In the genomic region with DNA sequence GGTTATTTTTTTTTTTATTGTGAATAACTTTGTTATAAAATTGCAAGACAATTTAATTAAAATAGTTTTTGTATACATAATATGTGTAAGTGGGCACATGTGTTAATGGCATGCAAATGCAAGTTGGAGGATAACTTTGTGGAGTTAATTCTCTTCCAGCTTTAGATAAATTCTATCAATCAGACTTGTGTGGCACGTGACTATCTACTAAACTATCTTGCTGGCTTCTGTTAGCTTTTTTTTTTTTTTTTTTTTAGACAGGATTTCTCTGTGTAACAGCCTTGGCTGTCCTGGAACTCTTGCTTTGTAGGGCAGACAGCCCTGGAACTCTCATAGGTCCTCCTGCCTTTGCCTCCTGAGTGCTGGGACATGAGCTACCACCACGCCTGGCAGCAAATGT, we compare ENCODE assay signal across 43 mouse cellular contexts. TPM values are rescaled to one million over a fixed set of nuclear protein-coding genes. Genes with fewer than 3 reads are reported as not detected.
"Had no signal": no experiment of that assay in that cellular context is flagged by ENCODE, and none has a peak within 500 bp of the region (broad histone marks: within the 10 kb centered on the region; RNA-seq: fewer than 3 reads in every experiment).

No protein-coding gene starts in this region.

- H3K9me3 ChIP-seq: limb, embryonic 10.5 days; limb, embryonic 12.5 days; limb, embryonic 13.5 days; limb, embryonic 15.5 days; liver, embryonic 12.5 days; liver, embryonic 13.5 days; liver, embryonic 15.5 days; lung, embryonic 15.5 days; megakaryocyte, embryonic 14.5 days; midbrain, embryonic 10.5 days; midbrain, embryonic 12.5 days; midbrain, embryonic 13.5 days; midbrain, embryonic 15.5 days; neural tube, embryonic 12.5 days; neural tube, embryonic 13.5 days had no signal

- H3K36me3 ChIP-seq: limb, embryonic 10.5 days; limb, embryonic 12.5 days; limb, embryonic 13.5 days; limb, embryonic 15.5 days; liver, embryonic 12.5 days; liver, embryonic 13.5 days; liver, embryonic 15.5 days; lung, embryonic 15.5 days; midbrain, embryonic 10.5 days; midbrain, embryonic 12.5 days; midbrain, embryonic 13.5 days; midbrain, embryonic 15.5 days; neural tube, embryonic 12.5 days; neural tube, embryonic 13.5 days had no signal

- H3K27ac ChIP-seq: limb, embryonic 10.5 days; limb, embryonic 12.5 days; limb, embryonic 13.5 days; limb, embryonic 15.5 days; liver, embryonic 12.5 days; liver, embryonic 13.5 days; liver, embryonic 14.5 days; liver, embryonic 15.5 days; lung, embryonic 15.5 days; macrophage; midbrain, embryonic 10.5 days; midbrain, embryonic 12.5 days; midbrain, embryonic 13.5 days; midbrain, embryonic 15.5 days; neural tube, embryonic 12.5 days; neural tube, embryonic 13.5 days had no signal

- H3K4me3 ChIP-seq: limb, embryonic 10.5 days; limb, embryonic 12.5 days; limb, embryonic 13.5 days; limb, embryonic 15.5 days; liver, embryonic 12.5 days; liver, embryonic 13.5 days; liver, embryonic 15.5 days; lung, embryonic 15.5 days; megakaryocyte, embryonic 14.5 days; midbrain, embryonic 10.5 days; midbrain, embryonic 12.5 days; midbrain, embryonic 13.5 days; midbrain, embryonic 15.5 days; myocyte; neural tube, embryonic 12.5 days; neural tube, embryonic 13.5 days had no signal

- H3K27me3 ChIP-seq: limb, embryonic 12.5 days; limb, embryonic 13.5 days; limb, embryonic 15.5 days; lung, embryonic 15.5 days; midbrain, embryonic 12.5 days; midbrain, embryonic 13.5 days; midbrain, embryonic 15.5 days; neural tube, embryonic 12.5 days; neural tube, embryonic 13.5 days had no signal

- ATAC-seq: liver, embryonic 12.5 days; liver, postnatal 0 days; lung, postnatal 0 days; midbrain, embryonic 13.5 days; midbrain, embryonic 15.5 days; midbrain, embryonic 16.5 days had no signal

- H3K4me2 ChIP-seq: limb, embryonic 12.5 days; limb, embryonic 13.5 days; limb, embryonic 15.5 days; liver, embryonic 11.5 days; liver, embryonic 12.5 days; liver, embryonic 13.5 days; liver, embryonic 15.5 days; lung, embryonic 14.5 days; lung, embryonic 15.5 days; midbrain, embryonic 12.5 days; midbrain, embryonic 13.5 days; midbrain, embryonic 15.5 days; neural tube, embryonic 12.5 days; neural tube, embryonic 13.5 days had no signal

- H3K4me1 ChIP-seq: limb, embryonic 10.5 days; limb, embryonic 12.5 days; limb, embryonic 13.5 days; limb, embryonic 15.5 days; liver, embryonic 12.5 days; liver, embryonic 13.5 days; liver, embryonic 15.5 days; lung, embryonic 15.5 days; midbrain, embryonic 12.5 days; midbrain, embryonic 13.5 days; midbrain, embryonic 15.5 days; neural tube, embryonic 12.5 days; neural tube, embryonic 13.5 days had no signal

- H3K9ac ChIP-seq: limb, embryonic 12.5 days; limb, embryonic 13.5 days; limb, embryonic 15.5 days; liver, embryonic 12.5 days; liver, embryonic 13.5 days; liver, embryonic 14.5 days; liver, embryonic 15.5 days; liver, postnatal 0 days; lung, embryonic 14.5 days; lung, embryonic 15.5 days; midbrain, embryonic 12.5 days; midbrain, embryonic 13.5 days; midbrain, embryonic 15.5 days; neural tube, embryonic 12.5 days; neural tube, embryonic 13.5 days had no signal

- DNase-seq: left cerebral cortex, postnatal 4 days; liver; liver, embryonic 13.5 days; liver, postnatal 0 days; lung, adult 18-20 months; lung, adult 2 months; lung, embryonic 14.5 days; lung, postnatal 10 days; lung, postnatal 14 days; lung, postnatal 36 days; lung, postnatal 4 days; midbrain, embryonic 14.5 days had no signal

RNA-seq across cellular contexts. Expression of a gene that starts 4.9 kb away (rescaled TPM):
- total RNA-seq: left cerebral cortex, postnatal 10 days; left cerebral cortex, postnatal 14 days; left cerebral cortex, postnatal 25 days; left cerebral cortex, postnatal 36 days; left cerebral cortex, postnatal 4 days; megakaryocyte progenitor cell, adult 5-6 weeks; megakaryocyte, adult 5-6 weeks had no signal
- polyA plus RNA-seq: limb, embryonic 10.5 days; limb, embryonic 11.5 days; limb, embryonic 12.5 days; limb, embryonic 13.5 days; limb, embryonic 14.5 days; limb, embryonic 15.5 days; liver, embryonic 11.5 days; liver, embryonic 12.5 days; liver, embryonic 14.5 days; liver, embryonic 16.5 days; lung, adult 2 months; lung, embryonic 14.5 days; lung, embryonic 15.5 days; lung, embryonic 16.5 days; lung, postnatal 0 days; macrophage; midbrain, embryonic 12.5 days; midbrain, embryonic 13.5 days; midbrain, embryonic 14.5 days; midbrain, embryonic 15.5 days; myocyte; neural tube, embryonic 11.5 days; neural tube, embryonic 12.5 days had no signal
